Mouse (Mus musculus) myocyte (in vitro differentiated cells): ENCODE results near the gene Ubxn11. TPM values are rescaled to one million over a fixed set of nuclear protein-coding genes. Genes with fewer than 3 reads are reported as not detected.

Experiments used
- H3K27me3 ChIP-seq: one replicate; pipeline ENCODE4 v1.6.1; 2011; ENCODE audit not compliant: control insufficient read depth, insufficient read depth, insufficient read length
- H3K36me3 ChIP-seq: one replicate; pipeline ENCODE4 v1.6.1; 2011; ENCODE audit not compliant: control insufficient read depth, insufficient read depth
- H3K4me2 ChIP-seq: one replicate; pipeline ENCODE4 v1.6.1; 2011; ENCODE audit warnings: low read depth, control low read depth
- H3K4me3 ChIP-seq: one replicate; pipeline ENCODE4 v1.5.1; 2011; ENCODE audit warnings: mild to moderate bottlenecking, control low read depth, moderate library complexity
- H3K79me2 ChIP-seq: one replicate; pipeline ENCODE4 v1.6.1; 2011; ENCODE audit not compliant: control insufficient read depth, insufficient read depth
- H3ac ChIP-seq: one replicate; pipeline ENCODE4 v1.6.1; 2011; ENCODE audit not compliant: control insufficient read depth, insufficient read length
- CEBPB ChIP-seq: IDR thresholded peaks from 2 replicates; pipeline ENCODE4 v1.6.1; 2011; ENCODE audit warnings: mild to moderate bottlenecking, moderate library complexity; ENCODE audit not compliant: poor library complexity, insufficient read depth, severe bottlenecking
- E2F4 ChIP-seq: IDR thresholded peaks from one replicate; pipeline ENCODE4 v1.6.1; 2011; ENCODE audit warnings: mild to moderate bottlenecking, control low read depth, moderate library complexity; ENCODE audit not compliant: insufficient read depth
- MAX ChIP-seq: IDR thresholded peaks from one replicate; pipeline ENCODE4 v1.6.1; 2011; ENCODE audit warnings: low read depth, mild to moderate bottlenecking, control low read depth
- MYOD1 ChIP-seq, 3 experiments: IDR thresholded peaks; one replicate each; pipeline ENCODE4 v1.6.1; 2011; ENCODE audit warnings: control low read depth in 2 of 3, low read depth in 2 of 3, mild to moderate bottlenecking in 2 of 3, moderate library complexity in 1 of 3; ENCODE audit not compliant: insufficient read length in 2 of 3, control insufficient read depth in 1 of 3
- MYOG ChIP-seq, 3 experiments: IDR thresholded peaks; one replicate each; pipeline ENCODE4 v1.6.1; 2011; ENCODE audit warnings: control low read depth in 2 of 3, low read depth in 2 of 3, mild to moderate bottlenecking in 2 of 3; ENCODE audit not compliant: insufficient read length in 2 of 3, control insufficient read depth in 1 of 3, insufficient read depth in 1 of 3
- POLR2A ChIP-seq: IDR thresholded peaks from one replicate; pipeline ENCODE4 v1.6.1; 2011; ENCODE audit warnings: low read depth, mild to moderate bottlenecking, control low read depth, moderate library complexity; ENCODE audit not compliant: insufficient read length
- POLR2AphosphoS2 ChIP-seq: IDR thresholded peaks from one replicate; pipeline ENCODE4 v1.6.1; 2011; ENCODE audit warnings: low read depth, control low read depth; ENCODE audit not compliant: insufficient read length
- REST ChIP-seq: IDR thresholded peaks from one replicate; pipeline ENCODE4 v1.6.1; 2011; ENCODE audit warnings: mild to moderate bottlenecking, control low read depth, moderate library complexity; ENCODE audit not compliant: insufficient read depth, insufficient read length
- SRF ChIP-seq: IDR thresholded peaks from one replicate; pipeline ENCODE4 v1.6.1; 2011; ENCODE audit warnings: low read depth; ENCODE audit not compliant: control insufficient read depth, insufficient read length
- TCF12 ChIP-seq: IDR thresholded peaks from one replicate; pipeline ENCODE4 v1.6.1; 2011; ENCODE audit warnings: mild to moderate bottlenecking, control low read depth; ENCODE audit not compliant: poor library complexity, insufficient read depth, severe bottlenecking
- TCF3 ChIP-seq: IDR thresholded peaks from one replicate; pipeline ENCODE4 v1.6.1; 2011; ENCODE audit warnings: low read depth, control low read depth; ENCODE audit not compliant: insufficient read length
- USF1 ChIP-seq: IDR thresholded peaks from one replicate; pipeline ENCODE4 v1.6.1; 2011; ENCODE audit warnings: low read depth, mild to moderate bottlenecking, control low read depth, moderate library complexity
- polyA plus RNA-seq: library from polyadenylated mRNA; unstranded; fragments of >200 nt; fragmentation: generic; extraction: Trizol; gene quantifications from one replicate; pipeline ENCODE4 v1.2.1, GENCODE M21; 2012; ENCODE audit warnings: missing spikeins

The Ubxn11 gene
- polyA plus RNA-seq, 1 experiment = 1.5 TPM

DNA sequence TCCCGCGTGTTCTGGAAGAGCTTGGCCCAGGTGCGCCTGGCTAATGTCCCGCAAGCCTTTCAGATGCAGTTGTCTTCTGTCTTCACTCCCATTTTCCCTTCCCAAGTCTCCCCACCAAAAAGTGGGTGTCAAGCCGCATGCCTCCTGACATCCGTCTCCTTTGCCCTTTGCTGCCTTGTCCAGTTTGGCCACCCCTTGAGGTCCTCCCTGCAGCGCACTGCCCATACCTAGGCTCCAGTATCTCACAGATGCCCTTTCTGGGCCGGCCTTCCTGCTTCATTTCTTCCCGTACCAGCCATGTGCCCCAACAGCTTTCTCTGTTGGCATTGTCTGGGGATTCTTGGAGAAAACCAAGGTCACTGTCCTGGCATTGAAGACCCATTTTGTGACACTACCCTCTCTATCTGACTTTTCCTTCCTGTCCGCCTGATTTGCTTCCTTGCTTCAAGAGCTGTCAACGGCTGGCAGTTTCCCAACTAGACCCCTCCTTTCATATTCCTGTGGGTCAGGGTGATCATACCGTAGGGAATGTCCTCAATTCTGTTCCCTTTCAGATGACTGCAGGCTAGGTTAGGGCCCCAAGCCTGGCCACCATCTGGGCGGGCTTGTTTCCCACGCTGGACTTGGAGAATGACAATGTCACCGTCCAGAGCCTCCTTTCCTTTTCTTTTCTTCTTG is 23.2 kb downstream of the Ubxn11 start:
- TF ChIP-seq POLR2AphosphoS2 = peak; percentile 16
- no peak for TF ChIP-seq SRF
- no peaks in the 10 kb centered on the region for H3K36me3 ChIP-seq
- H3ac ChIP-seq = no peak overlapping the region

DNA sequence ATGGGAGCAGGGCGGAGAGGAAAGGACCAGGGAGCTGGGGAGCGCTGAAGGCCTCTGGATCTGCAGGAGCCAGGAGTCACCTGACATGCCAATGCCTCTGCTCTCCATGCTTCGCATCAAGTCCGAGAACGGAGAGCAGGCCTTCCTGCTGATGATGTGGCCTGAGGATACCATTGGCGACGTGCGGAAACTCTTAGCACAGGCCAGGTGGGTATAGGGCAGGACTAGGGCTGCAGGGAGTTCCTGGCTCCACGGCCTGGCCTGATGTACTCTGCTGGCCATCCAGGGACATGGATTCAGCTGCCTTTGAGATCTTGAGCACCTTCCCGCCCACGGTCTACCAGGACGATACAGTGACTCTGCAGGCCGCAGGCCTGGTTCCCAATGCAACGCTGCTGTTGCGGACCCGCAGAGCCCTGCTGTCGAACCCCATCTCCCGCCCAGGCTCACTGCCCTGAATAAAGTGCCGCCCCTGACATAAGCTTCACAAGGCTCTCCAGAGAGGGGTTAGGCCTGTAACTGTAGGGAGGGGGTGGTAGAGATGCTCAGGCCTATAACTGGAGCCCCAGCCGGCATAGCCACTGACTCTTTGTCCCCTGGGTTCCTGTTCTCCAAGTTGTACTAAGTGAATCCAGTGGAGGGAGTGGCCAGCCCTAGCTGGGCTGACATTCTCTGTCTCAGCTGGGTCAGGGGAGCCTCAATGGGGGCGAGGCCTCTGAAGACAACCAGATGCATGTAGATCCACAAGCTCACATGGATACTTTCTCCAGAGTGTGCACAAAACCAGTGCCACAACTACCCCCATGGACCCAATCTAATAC is 24.1 kb downstream of the Ubxn11 start:
- no peak overlapping the region for H3ac ChIP-seq
- no peak overlapping the region for H3K4me3 ChIP-seq
- H3K36me3 ChIP-seq = no peaks in the 10 kb centered on the region
- H3K27me3 ChIP-seq = no peaks in the 10 kb centered on the region
- H3K4me2 ChIP-seq = no peak overlapping the region
- TF ChIP-seq POLR2AphosphoS2 (peak; percentile 16), POLR2A (no peak), REST (no peak), SRF (no peak)
- H3K79me2 ChIP-seq = peaks cover 9% of the 10 kb centered on the region

More for the DNA sequence above, 23.2 kb downstream of the Ubxn11 start:
- peaks cover 9% of the 10 kb centered on the region for H3K79me2 ChIP-seq
- no peaks in the 10 kb centered on the region for H3K27me3 ChIP-seq
- no peak overlapping the region for H3K4me2 ChIP-seq
- H3K4me3 ChIP-seq = no peak overlapping the region

GRCm38 (mm10) chr4:134127121-134127455 is 24.7 kb downstream of the Ubxn11 start:
- no peak overlapping the region for H3ac ChIP-seq
- peaks cover 9% of the 10 kb centered on the region for H3K79me2 ChIP-seq
- TF ChIP-seq TCF12 = no peak
- TF ChIP-seq POLR2AphosphoS2 = peak; percentile 68
- peak; percentile 29 for TF ChIP-seq POLR2A
- H3K36me3 ChIP-seq = no peaks in the 10 kb centered on the region
- no peaks in the 10 kb centered on the region for H3K27me3 ChIP-seq
- peak overlapping the region; percentile 90 for H3K4me2 ChIP-seq
- H3K4me3 ChIP-seq = peak overlapping the region; percentile 44

DNA sequence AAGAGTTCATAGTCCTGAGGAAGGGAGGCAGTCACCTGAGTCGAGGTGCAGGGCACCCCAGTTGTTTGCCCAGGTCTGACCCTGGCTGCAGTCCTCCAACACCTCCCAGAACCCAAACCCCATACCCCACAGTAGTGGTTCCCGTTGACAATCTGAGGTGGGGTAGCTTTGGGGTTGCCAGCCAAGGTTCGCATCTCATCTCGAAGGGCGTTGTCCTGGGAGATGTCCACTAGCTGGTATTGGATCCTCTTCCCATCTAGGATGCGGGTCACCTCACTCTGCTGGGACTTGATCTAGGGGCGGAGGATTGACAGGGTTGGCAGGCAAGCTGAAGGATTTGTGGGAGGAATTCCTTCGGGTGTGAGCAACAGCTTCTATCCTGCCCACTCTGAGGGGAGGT is 25.4 kb downstream of the Ubxn11 start:
- no peak for TF ChIP-seq TCF3
- no peak for TF ChIP-seq POLR2AphosphoS2
- TF ChIP-seq SRF = no peak
- TF ChIP-seq CEBPB = no peak
- no peak for TF ChIP-seq MYOG (IDR thresholded peaks at IDR 0.05; ENCODE audit: control insufficient read depth in 1 of 3, insufficient read depth in 1 of 3, insufficient read length in 2 of 3, low read depth in 2 of 3)
- no peak for TF ChIP-seq MYOD1 (IDR thresholded peaks at IDR 0.05; ENCODE audit: control insufficient read depth in 1 of 3, insufficient read length in 2 of 3, low read depth in 2 of 3)
- no peak for TF ChIP-seq E2F4
- no peak for TF ChIP-seq TCF12
- TF ChIP-seq MAX = no peak
- TF ChIP-seq REST = no peak

DNA sequence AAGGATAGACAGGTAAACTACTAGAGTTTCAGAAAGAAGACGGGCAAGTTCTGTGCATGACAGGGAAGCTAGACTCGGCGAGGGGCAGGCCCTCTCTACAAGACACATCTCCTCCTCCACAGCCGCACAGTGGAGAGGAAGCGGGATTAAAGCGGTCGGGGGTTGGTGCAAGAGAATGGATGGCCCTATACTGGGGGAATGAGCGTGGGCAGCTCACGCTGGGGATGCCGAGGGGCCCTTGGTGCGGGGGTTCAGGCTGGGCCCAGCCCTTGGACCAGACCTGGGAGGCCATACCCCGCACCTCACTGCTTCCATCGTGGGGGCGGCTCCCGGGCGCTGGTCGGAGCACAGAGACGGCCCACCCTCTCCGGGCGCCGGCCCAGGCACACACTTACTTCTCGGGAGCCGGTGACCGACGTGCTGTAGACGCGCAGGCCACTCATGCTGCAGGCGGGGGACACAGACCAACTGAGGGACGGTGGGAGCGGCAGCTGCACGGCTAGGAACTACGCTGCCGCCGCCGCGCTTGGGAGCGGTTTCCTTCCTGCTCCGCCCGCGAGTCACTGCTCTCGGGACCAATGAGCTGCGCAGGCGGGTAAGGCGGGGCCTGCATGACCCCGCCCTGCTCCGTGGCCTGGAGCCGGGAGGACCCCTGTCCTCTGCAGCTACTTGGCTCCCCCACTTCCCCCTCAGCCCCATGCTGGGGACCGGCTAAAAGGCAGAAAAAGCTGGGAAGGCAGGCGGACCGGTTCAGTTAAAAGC is 26.0 kb downstream of the Ubxn11 start, which contains the start of gene Sh3bgrl3:
Gene Sh3bgrl3 (minus strand): TSS at position 569 of the 762 bp plus-strand sequence.
- H3K79me2 ChIP-seq = peaks cover 9% of the 10 kb centered on the region
- H3K4me3 ChIP-seq = peak within 1 kb of the TSS; percentile 44
- TF ChIP-seq REST (no peak), USF1 (no peak), POLR2A (peak; percentile 100), MYOD1 (IDR thresholded peaks at IDR 0.05; ENCODE audit: control insufficient read depth in 1 of 3, insufficient read length in 2 of 3, low read depth in 2 of 3) (peak in 2 of 3 experiments; percentile 80 to 90), SRF (peak; percentile 16), E2F4 (no peak), MYOG (IDR thresholded peaks at IDR 0.05; ENCODE audit: control insufficient read depth in 1 of 3, insufficient read depth in 1 of 3, insufficient read length in 2 of 3, low read depth in 2 of 3) (peak; percentile 9 to 92 (median 90)), POLR2AphosphoS2 (peak; percentile 100), TCF12 (no peak), MAX (no peak), CEBPB (no peak), TCF3 (no peak)
- no peaks in the 10 kb centered on the region for H3K27me3 ChIP-seq
- H3K4me2 ChIP-seq = peak within 1 kb of the TSS; percentile 90
- H3K36me3 ChIP-seq = no peaks in the 10 kb centered on the region
- peak within 1 kb of the TSS; percentile 54 for H3ac ChIP-seq

More for the DNA sequence above, 25.4 kb downstream of the Ubxn11 start:
- peak overlapping the region; percentile 54 for H3ac ChIP-seq
- no peaks in the 10 kb centered on the region for H3K36me3 ChIP-seq
- H3K79me2 ChIP-seq = peaks cover 9% of the 10 kb centered on the region
- peak overlapping the region; percentile 90 for H3K4me2 ChIP-seq
- H3K4me3 ChIP-seq = peak overlapping the region; percentile 44
- no peaks in the 10 kb centered on the region for H3K27me3 ChIP-seq
